Mouse (Mus musculus): ENCODE results near the gene Il2rb.

DNA sequence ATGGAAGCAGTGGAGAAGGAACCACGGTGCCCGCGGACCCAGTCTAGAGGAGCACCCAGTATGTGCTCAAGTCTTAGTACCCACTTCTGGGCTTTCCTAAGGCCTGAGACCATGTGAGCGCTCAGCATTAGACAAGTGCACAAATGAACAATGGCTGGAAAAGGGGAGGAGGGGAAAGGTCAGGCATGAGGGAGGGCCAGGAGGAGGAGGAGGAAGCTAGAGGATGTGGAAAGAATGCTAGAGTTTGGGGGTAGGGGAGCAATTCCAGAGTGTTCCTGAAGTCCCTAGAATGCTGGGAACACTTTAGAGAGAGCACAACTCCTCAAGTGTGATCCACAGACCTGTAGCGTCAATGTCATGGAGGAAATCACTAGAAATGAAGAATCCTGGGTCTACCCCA lies 29.1 kb upstream of the Il2rb start:
- TF ChIP-seq EP300 (IDR thresholded peaks at IDR 0.05; ENCODE audit: low read depth) (no peak), CTCF (IDR thresholded peaks at IDR 0.05; ENCODE audit: low read depth) (no peak)

All from liver, embryonic 14.5 days (tissue).